Mouse (Mus musculus) hindbrain, embryonic 11.5 days (tissue): ENCODE measurements at regions not wholly inside any gene's neighbourhood (a gene's known extent, or its start where the extent isn't known, plus 50 kb on each side); places are given as distances from the start of the nearest gene placed in this dataset.

ENCODE experiments used
- ATAC-seq: fragments of 200-750 bp; cut with Nextera tagmentation; 2 replicates; pipeline ENCODE4 v1.8.0; 2017; ENCODE audit warnings: mild to moderate bottlenecking, moderate TSS enrichment, moderate library complexity; ENCODE audit not compliant: low FRiP score
- DNase-seq: peaks from one replicate; pipeline ENCODE4 v3.0.0-alpha.2; 2015; ENCODE audit warnings: low spot score
- H3K27ac ChIP-seq: fragments of 300-500 bp; sonication (generic); 2 replicates; pipeline ENCODE4 v1.5.1; 2014; ENCODE audit warnings: mild to moderate bottlenecking, low read depth, low read length
- H3K27me3 ChIP-seq: fragments of 300-500 bp; sonication (generic); 2 replicates; pipeline ENCODE4 v1.6.1; 2014; ENCODE audit warnings: mild to moderate bottlenecking, low read length, moderate library complexity, mixed read lengths; ENCODE audit not compliant: control insufficient read depth, insufficient read depth
- H3K36me3 ChIP-seq: fragments of 300-500 bp; sonication (generic); 2 replicates; pipeline ENCODE4 v1.6.1; 2014; ENCODE audit warnings: mild to moderate bottlenecking, low read length, moderate library complexity, mixed read lengths; ENCODE audit not compliant: control insufficient read depth, insufficient read depth
- H3K4me1 ChIP-seq: fragments of 300-500 bp; sonication (generic); replicated peaks from 2 replicates; pipeline ENCODE4 v1.6.1; 2014; ENCODE audit warnings: low read length, mixed read lengths; ENCODE audit not compliant: control insufficient read depth, insufficient read depth
- H3K4me2 ChIP-seq: fragments of 300-500 bp; sonication (generic); replicated peaks from 2 replicates; pipeline ENCODE4 v1.6.1; 2014; ENCODE audit warnings: mild to moderate bottlenecking, low read depth, low read length
- H3K4me3 ChIP-seq: fragments of 300-500 bp; sonication (generic); 2 replicates; pipeline ENCODE4 v1.5.1; 2014; ENCODE audit warnings: low read depth, low read length
- H3K9ac ChIP-seq: fragments of 300-500 bp; sonication (generic); 2 replicates; pipeline ENCODE4 v1.6.1; 2014; ENCODE audit warnings: low read depth, low read length
- H3K9me3 ChIP-seq: fragments of 300-500 bp; sonication (generic); 2 replicates; pipeline ENCODE4 v1.6.1; 2016; ENCODE audit warnings: low read length; ENCODE audit not compliant: control insufficient read depth
- WGBS: fragments of 180-500 bp; shearing (Covaris S2); extraction: QIAGEN DNeasy Blood & Tissue Kit; methylation state at CpG from one replicate; pipeline ENCODE4 v1.1.7; 2014; 5-methylcytosine and 5-hydroxymethylcytosine counted together

- H3K9me3 ChIP-seq: no peaks in the 10 kb centered on the region
- 86% methylated on average over 3 of the region's 3 CpGs for WGBS
- ATAC-seq (no peak), DNase-seq (no peak)
- no peaks in the 10 kb centered on the region for H3K27me3 ChIP-seq
- no peak overlapping the region for H3K4me3 ChIP-seq
- H3K27ac ChIP-seq: no peak overlapping the region
- no peak overlapping the region for H3K9ac ChIP-seq
- no peaks in the 10 kb centered on the region for H3K36me3 ChIP-seq
- H3K4me2 ChIP-seq: no peak overlapping the region
- no peaks in the 10 kb centered on the region for H3K4me1 ChIP-seq
These were observed 782.1 kb downstream of the Nova1 start for GRCm38 (mm10) chr12:46036540-46037094.

GRCm38 (mm10) chr12:46025266-46025665 is 793.5 kb downstream of the Nova1 start:
- WGBS: 86% methylated on average over 5 of the region's 5 CpGs

GRCm38 (mm10) chr12:46021546-46021910 is 797.2 kb downstream of the Nova1 start:
- no peaks in the 10 kb centered on the region for H3K27me3 ChIP-seq
- H3K9ac ChIP-seq: no peak overlapping the region
- H3K4me3 ChIP-seq: no peak overlapping the region
- no peaks in the 10 kb centered on the region for H3K9me3 ChIP-seq
- no peak overlapping the region for H3K4me2 ChIP-seq
- no peaks in the 10 kb centered on the region for H3K36me3 ChIP-seq
- peak; percentile 58 for ATAC-seq
- H3K27ac ChIP-seq: peak overlapping the region; percentile 19; the same call in 1 of the 2 replicates
- peak; percentile 6 for DNase-seq
- WGBS: 71% methylated on average over 4 of the region's 4 CpGs
- no peaks in the 10 kb centered on the region for H3K4me1 ChIP-seq

More at GRCm38 (mm10) chr12:46025266-46025665, 793.5 kb downstream of the Nova1 start:
- H3K27ac ChIP-seq: no peak overlapping the region
- H3K4me2 ChIP-seq: no peak overlapping the region
- no peaks in the 10 kb centered on the region for H3K4me1 ChIP-seq
- H3K4me3 ChIP-seq: no peak overlapping the region
- DNase-seq (no peak), ATAC-seq (no peak)
- no peaks in the 10 kb centered on the region for H3K36me3 ChIP-seq
- H3K27me3 ChIP-seq: no peaks in the 10 kb centered on the region
- H3K9me3 ChIP-seq: no peaks in the 10 kb centered on the region
- no peak overlapping the region for H3K9ac ChIP-seq

- H3K4me3 ChIP-seq: no peak overlapping the region
- no peaks in the 10 kb centered on the region for H3K36me3 ChIP-seq
- peak; percentile 5 for DNase-seq
- no peaks in the 10 kb centered on the region for H3K9me3 ChIP-seq
- no peak overlapping the region for H3K4me2 ChIP-seq
- H3K27me3 ChIP-seq: no peaks in the 10 kb centered on the region
- H3K27ac ChIP-seq: peak overlapping the region; percentile 19; the same call in 1 of the 2 replicates
- ATAC-seq: peak; percentile 75
- H3K4me1 ChIP-seq: no peaks in the 10 kb centered on the region
- no peak overlapping the region for H3K9ac ChIP-seq
- 78% methylated on average over 6 of the region's 6 CpGs for WGBS
These were observed 797.7 kb downstream of the Nova1 start for GRCm38 (mm10) chr12:46020835-46021545.

- ATAC-seq (no peak), DNase-seq (no peak)
- Histone ChIP-seq H3K9ac (no peak overlapping the region), H3K36me3 (no peaks in the 10 kb centered on the region), H3K4me1 (no peaks in the 10 kb centered on the region), H3K4me2 (no peak overlapping the region), H3K27me3 (no peaks in the 10 kb centered on the region), H3K27ac (no peak overlapping the region), H3K9me3 (no peaks in the 10 kb centered on the region), H3K4me3 (no peak overlapping the region)
These were observed 840.9 kb downstream of the Nova1 start for GRCm38 (mm10) chr12:45977691-45978414.

GRCm38 (mm10) chr12:45975780-45976179 is 842.9 kb downstream of the Nova1 start:
- H3K4me1 ChIP-seq: no peaks in the 10 kb centered on the region
- H3K36me3 ChIP-seq: no peaks in the 10 kb centered on the region
- WGBS: 81% methylated on average over 2 of the region's 2 CpGs
- H3K27me3 ChIP-seq: no peaks in the 10 kb centered on the region
- no peak overlapping the region for H3K4me3 ChIP-seq
- H3K4me2 ChIP-seq: no peak overlapping the region
- H3K27ac ChIP-seq: no peak overlapping the region
- no peak for ATAC-seq
- H3K9me3 ChIP-seq: no peaks in the 10 kb centered on the region
- no peak overlapping the region for H3K9ac ChIP-seq
- DNase-seq: no peak

GRCm38 (mm10) chr12:45970472-45970871 is 848.3 kb downstream of the Nova1 start:
- 72% methylated on average over 2 of the region's 2 CpGs for WGBS
- Histone ChIP-seq H3K9me3 (no peaks in the 10 kb centered on the region), H3K4me2 (no peak overlapping the region), H3K27me3 (no peaks in the 10 kb centered on the region), H3K4me1 (no peaks in the 10 kb centered on the region), H3K27ac (no peak overlapping the region), H3K36me3 (no peaks in the 10 kb centered on the region), H3K4me3 (no peak overlapping the region), H3K9ac (no peak overlapping the region)
- no peak for DNase-seq
- ATAC-seq: no peak

GRCm38 (mm10) chr12:45969881-45970280 is 848.8 kb downstream of the Nova1 start:
- Histone ChIP-seq H3K4me2 (no peak overlapping the region), H3K9me3 (no peaks in the 10 kb centered on the region), H3K27me3 (no peaks in the 10 kb centered on the region), H3K4me1 (no peaks in the 10 kb centered on the region), H3K4me3 (no peak overlapping the region), H3K9ac (no peak overlapping the region), H3K27ac (no peak overlapping the region), H3K36me3 (no peaks in the 10 kb centered on the region)
- ATAC-seq (no peak), DNase-seq (no peak)
- WGBS: 68% methylated on average over 1 of the region's 1 CpGs

GRCm38 (mm10) chr12:45946918-45947317 is 871.8 kb downstream of the Nova1 start:
- Histone ChIP-seq H3K27ac (no peak overlapping the region), H3K4me1 (no peaks in the 10 kb centered on the region), H3K9ac (no peak overlapping the region), H3K36me3 (no peaks in the 10 kb centered on the region), H3K9me3 (no peaks in the 10 kb centered on the region), H3K27me3 (no peaks in the 10 kb centered on the region), H3K4me2 (no peak overlapping the region), H3K4me3 (no peak overlapping the region)
- ATAC-seq (no peak), DNase-seq (no peak)
- 87% methylated on average over 2 of the region's 2 CpGs for WGBS
